Mouse (Mus musculus): ENCODE results near the gene Immp2l. TPM values are rescaled to one million over a fixed set of nuclear protein-coding genes. Genes with fewer than 3 reads are reported as not detected.
"Not testable (repeated sequence)": the region's sequence is repeated elsewhere in the genome, so short reads cannot be mapped to it uniquely, and the experiment has no call there.

Gene Immp2l
- total RNA-seq (2021): 10 to 100 TPM in 1 of 2 experiments, 1 to 10 TPM in 1; 8.5 to 10.9 TPM
- long read RNA-seq, experiment 1, partial matches to known transcripts: 0 of 7 reads
- long read RNA-seq, experiment 1, other reads (novel, unspliced or antisense): 7 of 7 reads
- long read RNA-seq, experiment 2, partial matches to known transcripts: 0 of 8 reads
- long read RNA-seq, experiment 2, other reads (novel, unspliced or antisense): 8 of 8 reads

DNA sequence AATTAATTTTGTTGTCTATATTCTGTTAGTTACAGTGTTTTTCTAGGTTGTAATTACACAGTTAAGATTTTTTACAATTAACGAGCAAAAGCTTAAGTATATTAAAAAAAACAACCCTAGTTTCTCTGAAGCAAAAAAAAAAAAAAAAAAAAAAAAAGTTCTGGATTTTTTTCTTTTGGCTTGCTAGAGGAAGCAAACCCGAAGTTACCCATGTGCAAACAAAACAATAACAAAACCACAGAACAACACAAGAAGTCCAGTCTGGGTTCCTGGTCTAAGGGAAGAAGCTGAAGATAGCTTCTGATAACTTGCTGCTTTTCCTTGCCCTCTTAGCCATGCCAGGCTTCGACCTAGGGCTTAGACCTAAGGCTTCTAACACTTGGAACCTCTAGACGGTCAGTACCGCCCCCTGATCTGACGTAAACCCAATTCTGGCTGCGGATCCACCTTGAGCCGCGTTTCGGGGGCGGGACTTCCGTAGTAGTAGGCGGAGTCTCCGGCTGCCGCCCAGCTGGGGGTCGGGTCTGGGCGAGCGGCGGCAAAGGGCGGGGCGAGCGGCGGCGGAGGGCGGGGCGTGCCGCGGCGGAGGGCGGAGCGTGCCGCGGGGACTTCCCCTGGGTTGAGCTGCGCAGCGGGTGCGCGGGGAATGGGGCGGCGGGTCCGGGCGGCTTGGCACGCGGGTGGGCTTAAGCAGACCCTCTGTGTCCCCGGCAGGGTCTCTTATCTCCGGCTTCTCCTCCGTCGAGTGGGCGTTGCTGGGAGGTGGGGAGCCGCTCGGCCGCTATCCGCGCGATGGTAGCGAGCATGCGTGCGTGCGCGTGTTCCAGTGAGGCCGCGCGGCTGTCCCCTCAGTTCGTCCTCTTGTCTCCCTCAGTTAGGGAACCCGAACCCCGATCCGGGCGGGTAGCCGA lies at the start of gene Immp2l:
Immp2l (plus strand) TSS at position 580 of the 911 bp plus-strand sequence.
- peak; percentile 93 to 94 for DNase-seq (ENCODE audit: low spot score in 2 of 2)

DNA sequence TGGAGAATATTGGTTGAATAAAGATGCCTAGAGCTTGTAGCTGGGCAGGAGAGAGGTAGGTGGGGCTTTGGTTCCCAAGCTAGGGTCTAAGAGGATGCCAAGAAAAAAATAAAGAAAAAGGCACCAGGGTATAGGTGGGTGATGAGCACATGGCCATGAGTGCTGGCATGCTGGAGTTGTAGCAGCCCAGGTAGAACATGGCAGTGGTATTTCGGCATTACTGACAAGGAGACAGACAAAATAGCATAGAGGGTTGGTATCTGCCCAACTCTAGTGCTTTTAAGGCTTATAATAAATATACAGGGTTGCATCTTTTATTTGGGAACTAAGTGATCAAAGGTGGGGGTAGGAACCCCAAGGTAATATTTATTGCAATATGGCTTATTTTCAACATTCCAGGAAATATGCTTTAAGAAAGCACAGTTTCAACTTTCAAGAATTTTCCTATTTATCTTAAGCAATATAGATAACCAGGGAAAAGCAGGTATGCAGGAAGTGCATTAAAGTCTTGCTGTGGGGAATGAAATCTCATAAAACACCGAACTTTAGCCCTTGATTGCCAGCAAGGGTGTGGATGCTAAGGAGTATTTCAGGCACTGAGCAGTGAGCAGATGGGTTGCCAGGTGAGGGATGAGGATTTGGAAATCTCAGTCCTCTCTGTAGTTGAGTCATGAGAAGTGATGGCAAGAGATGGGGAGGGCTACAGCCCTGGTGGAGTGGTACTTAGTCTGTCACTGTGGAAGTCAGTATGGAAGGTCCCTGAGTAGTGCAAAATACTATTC lies 45.0 kb upstream of the Immp2l start:
- no peak for DNase-seq (ENCODE audit: low spot score in 2 of 2)

DNA sequence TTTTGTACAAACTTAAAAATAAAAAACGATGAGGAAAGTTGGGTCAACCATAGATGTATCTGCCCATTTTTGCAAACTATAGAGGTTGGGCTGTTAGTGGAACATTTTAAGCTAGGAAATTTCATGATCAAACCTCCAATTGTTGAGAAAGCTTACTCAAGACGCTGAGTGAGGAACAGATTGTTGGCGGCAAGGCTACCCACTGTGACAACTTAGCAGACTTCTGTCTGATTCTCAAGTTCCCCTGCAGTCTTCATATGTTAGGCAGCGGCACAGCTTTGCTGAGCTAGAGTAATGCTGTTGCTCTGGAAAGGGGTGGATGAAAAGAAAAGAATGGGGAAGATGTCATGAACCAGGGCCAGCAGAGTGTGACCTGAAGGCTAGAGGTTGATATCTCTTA lies 44.2 kb upstream of the Immp2l start:
- DNase-seq (ENCODE audit: low spot score in 2 of 2): no peak

DNA sequence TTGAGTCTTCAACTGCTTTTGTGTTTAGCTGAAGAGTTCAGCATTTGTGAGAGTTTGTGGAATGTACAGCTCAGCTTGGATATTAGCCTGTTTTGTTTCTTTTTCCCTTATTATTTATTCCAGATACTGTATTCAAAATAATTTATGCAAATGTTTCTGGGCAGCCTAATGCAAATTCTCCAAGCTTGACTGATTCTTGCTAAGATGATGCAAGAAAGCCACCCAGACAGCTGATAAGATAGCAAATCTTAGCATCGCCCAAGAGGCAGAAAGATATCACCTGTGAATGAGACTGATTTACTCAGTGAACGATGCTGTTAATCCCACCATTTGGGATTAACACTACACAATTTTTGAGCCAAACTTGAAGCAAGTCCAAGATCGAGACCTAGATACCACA lies 43.7 kb upstream of the Immp2l start:
- DNase-seq (ENCODE audit: low spot score in 2 of 2): no peak

DNA sequence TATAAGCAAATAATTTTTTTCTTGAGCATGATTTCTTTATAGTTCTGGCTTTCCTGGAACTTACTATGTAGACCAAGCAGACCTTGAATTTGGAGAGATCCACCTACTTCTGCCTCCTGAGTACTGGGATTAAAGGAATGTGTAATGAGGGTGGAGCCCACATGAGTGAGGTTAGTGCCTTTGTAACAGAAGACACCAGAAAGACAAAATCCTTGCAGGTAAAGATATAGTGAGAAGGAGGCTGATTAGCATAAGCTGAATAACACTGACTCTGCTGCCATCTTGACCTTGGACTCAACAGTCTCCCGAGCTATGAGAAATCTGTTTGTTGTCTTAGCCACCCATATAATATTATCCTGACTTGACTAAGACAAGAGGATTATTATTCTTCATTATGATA lies 40.9 kb upstream of the Immp2l start:
- no peak for DNase-seq (ENCODE audit: low spot score in 2 of 2)

DNA sequence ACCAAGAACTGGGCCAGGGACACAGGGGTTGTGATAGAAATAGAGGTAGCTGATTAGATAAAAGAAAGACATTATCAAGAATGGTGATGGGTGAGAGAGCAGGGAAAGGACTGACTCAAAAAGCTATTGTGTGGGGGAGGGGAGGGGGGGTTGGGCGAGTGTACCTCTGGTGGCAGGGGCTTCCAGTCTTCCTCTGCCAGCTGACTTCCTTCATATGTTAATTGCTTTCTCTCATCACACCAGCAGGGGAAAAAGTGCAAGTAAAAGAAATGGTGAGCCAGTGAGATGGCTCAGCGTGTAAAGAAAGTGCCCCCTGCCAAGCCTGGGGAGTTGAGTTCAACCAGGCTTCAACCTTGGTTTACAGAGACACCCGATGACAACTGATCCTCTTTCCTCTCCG lies 39.2 kb upstream of the Immp2l start:
- no peak for DNase-seq (ENCODE audit: low spot score in 2 of 2)

DNA sequence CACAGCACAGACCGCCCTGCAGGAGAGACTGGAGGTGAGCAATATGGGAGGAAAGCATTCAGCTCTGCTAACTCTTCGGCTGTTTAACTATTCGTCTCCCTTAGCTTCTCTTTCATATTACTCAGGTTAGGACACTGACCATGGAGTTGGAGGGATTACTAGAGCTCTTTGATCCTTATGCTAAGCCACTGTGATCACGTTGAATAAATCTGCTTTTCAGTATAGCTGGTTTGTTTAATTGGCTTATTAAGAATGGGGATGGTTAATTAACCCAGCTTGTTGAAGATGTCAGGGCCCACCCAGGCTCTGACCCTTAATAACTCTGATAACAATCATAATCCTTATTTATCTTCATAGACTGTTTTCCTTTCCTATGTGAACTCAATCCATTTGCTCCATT lies 38.1 kb upstream of the Immp2l start:
- DNase-seq (ENCODE audit: low spot score in 2 of 2): no peak

DNA sequence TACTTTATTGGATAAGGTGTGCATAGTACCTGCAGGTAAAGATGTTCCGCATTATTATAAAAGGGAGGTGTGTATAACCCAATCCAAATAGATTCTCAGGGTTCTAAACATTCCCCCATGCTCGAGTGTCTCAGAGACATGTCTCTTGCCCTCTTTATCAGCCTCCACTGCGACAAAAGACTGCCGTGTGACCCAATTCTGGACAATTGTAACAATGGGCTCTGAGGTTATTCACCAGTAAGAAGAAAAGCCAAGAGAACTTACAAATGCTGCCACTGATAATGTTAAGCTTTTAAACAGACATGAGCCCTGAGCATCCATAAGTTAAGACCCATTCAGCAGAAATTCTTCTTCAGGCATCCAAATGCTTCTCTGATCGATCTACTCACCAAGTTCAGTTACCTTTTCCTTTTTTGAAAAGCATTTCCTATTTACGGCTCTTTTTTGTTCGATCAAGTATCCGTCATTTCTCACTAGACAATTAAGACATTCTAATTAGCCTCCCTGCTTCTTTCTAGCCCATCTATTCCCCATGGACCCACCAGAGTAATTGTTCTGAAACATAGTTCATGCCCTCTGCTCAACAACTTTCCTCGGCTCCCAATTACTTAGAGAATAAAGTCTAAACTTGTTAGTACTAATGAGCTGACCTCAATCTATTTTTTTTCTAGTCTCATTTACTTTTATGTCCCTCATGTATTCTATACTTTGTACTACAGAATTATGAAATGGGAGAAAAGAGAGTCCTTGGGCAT lies 35.4 kb upstream of the Immp2l start:
- no peak for DNase-seq (ENCODE audit: low spot score in 2 of 2)

DNA sequence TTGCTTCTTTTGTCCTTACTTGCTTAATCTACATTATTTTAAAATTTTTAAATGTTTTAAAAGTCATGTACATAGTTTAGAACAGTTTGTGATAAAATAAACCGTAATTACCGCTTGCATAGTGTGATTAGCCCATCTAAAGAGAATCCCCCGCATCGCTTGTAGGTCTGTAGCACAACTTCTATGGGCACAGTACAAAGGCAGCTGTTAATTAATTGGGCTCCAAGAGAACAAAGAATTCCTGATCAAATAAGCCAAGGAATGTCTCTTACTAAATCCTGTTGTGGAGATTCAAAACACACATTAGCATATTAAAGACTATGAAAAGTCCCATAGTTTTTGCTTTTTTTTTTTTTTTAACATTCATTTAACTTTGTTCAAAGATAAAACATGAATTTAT lies 32.2 kb upstream of the Immp2l start:
- DNase-seq (ENCODE audit: low spot score in 2 of 2): no peak

DNA sequence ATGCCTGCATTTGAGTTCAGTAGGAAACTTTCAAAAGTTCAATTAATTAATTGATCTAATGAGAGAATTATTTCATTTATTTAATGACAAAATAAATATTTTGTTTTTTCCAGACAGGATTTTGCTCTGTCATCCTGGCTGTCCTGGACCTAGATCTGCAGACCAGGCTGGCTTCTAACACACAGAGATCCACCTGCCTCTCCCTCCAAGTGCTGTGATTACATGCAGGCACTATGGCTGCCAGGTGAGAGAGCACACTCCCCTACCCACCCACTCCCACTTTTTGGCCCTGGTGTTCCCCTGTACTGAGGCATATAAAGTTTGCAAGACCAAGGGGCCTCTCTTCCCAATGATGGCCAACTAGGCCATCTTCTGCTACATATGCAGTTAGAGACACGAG lies 31.7 kb upstream of the Immp2l start:
- not testable (repeated sequence) for DNase-seq (ENCODE audit: low spot score in 2 of 2)

DNA sequence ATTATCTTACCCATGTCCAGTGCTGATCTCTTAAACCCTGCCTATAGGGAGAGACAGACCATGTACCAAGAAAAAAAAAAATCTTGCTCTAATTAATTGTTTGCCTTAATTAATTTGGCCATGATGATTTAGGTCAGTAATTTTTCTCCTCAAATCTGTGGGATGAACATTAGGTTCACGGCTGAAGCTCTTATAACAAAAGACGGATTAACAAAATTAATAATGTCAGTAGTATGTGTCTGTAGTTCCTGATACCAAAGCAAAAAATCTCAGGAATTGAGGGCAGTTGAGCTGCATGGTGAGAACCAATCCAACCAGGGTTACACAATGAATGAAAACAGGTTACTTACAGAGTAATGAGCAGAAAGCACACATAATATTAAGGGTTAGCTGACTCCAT lies 29.0 kb upstream of the Immp2l start:
- DNase-seq (ENCODE audit: low spot score in 2 of 2): no peak

DNA sequence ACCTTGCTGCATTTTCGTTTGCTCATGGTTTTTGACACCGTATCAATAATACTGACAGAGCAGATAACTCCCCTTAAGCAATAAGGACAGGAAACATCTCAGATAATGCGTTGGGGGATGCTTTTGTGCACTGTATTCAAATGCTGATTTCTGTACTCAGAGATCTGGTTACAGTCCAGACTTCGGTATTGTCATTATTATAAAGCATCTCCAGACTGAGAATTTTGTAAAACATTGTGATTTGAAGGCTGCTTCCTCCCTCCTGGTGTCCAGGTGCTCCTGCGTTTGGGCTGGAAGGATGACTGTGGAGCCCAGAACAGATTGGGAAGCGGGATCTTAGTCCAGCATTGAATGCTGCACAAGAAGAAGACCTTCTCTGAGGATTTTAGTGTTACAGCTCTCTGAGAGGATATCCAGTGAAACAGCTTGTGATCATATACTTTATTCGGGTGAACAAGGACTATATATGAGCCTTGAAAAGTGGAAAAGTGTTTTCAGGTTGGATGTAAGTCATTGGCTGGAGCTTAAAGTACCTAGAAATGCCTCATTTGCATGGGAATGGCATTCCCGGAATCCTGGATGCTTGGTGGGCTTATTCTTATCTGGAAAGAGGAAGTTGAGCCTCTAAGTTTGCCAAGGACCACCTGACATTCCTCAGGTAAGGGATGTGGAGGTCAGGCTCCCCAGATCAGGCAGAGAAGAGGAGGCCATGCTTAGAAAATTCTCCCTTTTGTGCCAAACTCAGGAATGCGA lies 28.1 kb upstream of the Immp2l start:
- no peak for DNase-seq (ENCODE audit: low spot score in 2 of 2)

DNA sequence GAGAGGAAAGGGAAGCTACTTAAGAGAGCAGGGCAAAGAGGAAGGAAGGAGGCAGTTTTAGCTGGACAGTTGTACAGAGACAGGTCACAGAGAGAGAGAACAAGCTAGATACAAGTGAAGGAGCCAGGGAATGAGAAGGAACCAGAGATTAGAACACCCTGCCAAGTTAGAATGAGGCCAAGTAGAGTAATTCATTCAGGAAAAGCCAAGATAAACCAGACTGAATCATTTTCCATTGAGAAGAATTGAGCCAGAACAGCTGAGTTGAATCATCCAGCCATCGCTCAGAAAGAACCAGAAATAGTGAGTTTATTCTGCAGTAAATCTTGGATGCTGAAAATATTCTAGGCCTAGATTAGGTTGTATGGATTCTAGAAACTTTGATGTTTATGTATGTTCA lies 1.4 kb upstream of the Immp2l start:
- DNase-seq (ENCODE audit: low spot score in 2 of 2): peak in 1 of 2 experiments; percentile 10

DNA sequence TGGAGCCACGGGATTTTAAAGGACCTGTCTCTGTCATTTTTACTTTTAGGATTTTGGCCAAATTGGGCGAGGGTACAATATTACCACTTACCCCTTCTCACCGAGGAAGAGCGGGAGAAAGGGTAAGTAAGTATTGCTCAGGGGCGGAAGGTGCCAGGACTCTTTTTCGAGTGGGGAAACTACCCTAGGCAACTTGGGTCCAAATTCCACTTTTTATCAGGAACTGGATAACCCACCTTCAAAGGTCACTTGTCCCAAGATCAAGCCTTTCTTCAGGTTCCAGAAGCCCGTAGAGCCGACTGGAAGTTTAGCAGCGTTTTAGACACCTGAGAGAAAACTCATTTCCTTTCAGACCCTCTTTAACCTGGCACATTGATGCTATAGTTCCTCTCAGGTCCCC lies 622 bp downstream of the Immp2l start:
- DNase-seq (ENCODE audit: low spot score in 2 of 2): no peak

DNA sequence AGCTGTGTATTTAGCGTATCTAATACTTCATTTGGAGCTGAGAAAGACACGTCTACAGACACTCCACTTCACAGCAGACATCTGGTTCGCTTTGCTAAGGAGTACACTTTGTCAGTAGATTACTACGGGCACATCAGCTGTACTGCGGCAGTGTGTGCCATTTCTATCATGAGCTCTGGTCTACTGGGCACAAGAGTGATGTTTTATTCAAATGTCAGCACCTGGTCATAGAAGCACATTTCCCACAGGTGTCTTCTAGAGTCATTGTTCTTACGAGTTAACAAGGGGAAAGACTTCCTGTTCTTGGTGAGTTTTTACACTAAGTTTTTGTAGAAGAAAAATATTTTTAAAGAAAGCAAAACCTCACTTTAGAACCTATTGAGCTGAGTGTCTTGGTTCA lies 3.6 kb downstream of the Immp2l start:
- no peak for DNase-seq (ENCODE audit: low spot score in 2 of 2)

DNA sequence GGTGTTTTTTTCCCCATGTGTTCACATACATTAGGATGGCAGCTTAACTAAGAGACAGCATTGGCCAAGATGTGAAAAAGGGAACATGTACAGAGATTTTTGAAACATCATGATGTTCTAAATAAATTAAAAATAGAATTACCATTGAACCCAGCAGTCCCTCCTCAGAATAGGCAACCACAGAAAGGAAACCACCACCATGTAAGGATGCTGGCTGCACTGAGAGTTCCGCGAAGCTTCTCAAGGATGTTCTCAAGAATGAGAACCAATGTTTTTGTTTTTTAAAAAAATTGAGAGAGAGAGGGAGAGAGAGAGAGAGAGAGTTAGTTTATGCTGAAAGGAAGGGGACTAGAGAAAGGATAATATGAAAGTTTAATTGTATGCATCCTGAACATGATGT lies 7.2 kb downstream of the Immp2l start:
- no peak for DNase-seq (ENCODE audit: low spot score in 2 of 2)

DNA sequence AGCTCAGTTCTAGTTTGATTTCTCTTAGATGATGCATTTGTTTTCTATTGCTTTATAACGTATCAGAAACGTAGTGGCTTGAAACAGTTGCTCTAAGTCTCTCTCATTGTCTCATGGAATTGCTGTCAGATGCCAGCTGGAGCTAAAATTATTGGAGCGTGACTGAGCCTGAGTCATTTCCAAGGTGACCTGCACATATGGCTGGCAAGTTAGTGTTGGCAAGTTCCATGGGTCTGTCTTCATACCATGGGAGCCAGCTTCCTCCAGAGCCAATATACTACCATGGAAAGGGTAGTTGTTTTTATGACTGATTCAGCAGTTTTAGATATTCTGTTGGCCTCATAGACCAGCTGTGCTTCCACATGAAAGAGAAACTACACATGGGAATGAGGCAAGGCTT lies 9.3 kb downstream of the Immp2l start:
- no peak for DNase-seq (ENCODE audit: low spot score in 2 of 2)

DNA sequence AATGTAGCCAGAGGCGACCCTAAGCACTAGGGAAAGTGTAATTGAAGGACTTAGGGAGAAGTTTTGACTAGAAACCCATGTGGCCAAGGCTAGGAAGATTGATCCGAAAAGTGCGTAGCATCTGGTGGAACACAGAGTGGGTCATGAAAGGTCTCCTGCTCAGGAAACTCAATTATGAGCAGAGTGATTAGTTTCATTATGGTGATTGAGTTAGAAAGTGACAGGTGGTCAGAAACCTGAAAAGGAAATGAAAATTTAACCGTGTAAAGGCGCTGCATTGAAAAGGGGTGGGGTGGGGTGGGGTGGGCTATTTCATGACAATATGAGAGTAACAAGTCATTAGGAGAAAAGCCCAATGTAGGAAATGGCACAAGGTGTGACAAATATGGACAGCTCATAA lies 15.9 kb downstream of the Immp2l start:
- no peak for DNase-seq (ENCODE audit: low spot score in 2 of 2)

DNA sequence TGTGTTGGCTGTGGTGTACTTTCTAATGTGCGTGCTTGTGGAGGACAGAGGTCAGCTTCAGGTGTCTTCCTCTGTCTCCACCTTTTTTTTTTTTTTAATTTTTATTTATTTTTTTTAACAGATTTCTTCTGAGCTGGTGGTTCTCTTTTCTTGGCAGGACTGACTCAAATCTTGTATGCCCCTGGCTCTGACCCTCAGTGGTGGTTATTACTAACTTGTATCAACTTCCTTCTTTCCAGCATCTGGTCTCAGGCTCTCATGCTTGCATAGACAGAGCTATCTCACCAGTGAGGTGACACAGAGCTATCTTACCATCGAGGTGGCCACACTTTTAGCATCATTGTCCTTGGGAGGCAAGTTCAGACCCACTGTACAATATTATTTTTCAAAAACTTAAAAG lies 17.8 kb downstream of the Immp2l start:
- DNase-seq (ENCODE audit: low spot score in 2 of 2): no peak

DNA sequence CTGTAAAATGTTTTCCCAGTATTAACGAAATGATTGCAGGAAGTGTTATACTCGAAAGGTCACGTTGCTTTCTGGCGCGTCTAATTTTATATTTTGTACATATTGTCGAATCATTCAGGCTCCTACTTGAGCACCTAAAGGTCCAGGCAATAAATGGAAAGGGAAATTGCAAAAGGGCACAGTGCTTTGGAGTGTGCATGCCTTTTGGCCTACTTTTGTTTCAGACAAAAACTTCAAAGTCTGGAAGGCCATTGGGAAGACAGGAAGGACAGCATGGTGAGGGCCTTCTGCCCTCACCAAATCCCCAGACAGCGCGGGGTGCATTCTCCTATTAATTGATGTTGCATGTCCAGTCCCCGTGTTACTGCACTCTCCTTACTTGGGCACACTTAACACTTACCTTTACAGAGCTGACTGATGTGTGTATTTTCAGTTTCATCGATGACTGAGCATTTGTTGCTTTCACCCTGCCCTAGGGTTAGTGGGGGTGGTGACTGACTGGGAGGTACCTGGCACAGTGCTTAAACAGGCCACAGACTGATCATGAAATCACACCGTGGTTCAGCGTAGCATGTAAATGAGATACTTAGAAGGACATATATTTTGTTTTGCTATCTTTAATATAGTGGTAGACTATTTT lies 20.7 kb downstream of the Immp2l start:
- no peak for DNase-seq (ENCODE audit: low spot score in 2 of 2)
